Mouse (Mus musculus) cerebellum, adult 2 months (tissue): ENCODE data around the gene Pitx2.

Source experiments
- CTCF ChIP-seq: fragments of 200-500 bp; IDR thresholded peaks from 2 replicates; pipeline ENCODE4 v1.5.1; 2011; ENCODE audit warnings: low read depth, mild to moderate bottlenecking, control low read depth, low read length, moderate library complexity, borderline replicate concordance; ENCODE audit not compliant: insufficient read depth
- POLR2A ChIP-seq: fragments of 200-500 bp; IDR thresholded peaks from 2 replicates; pipeline ENCODE4 v1.6.1; 2011; ENCODE audit warnings: low read length, control low read depth, borderline replicate concordance; ENCODE audit not compliant: insufficient read depth

GRCm38 (mm10) chr3:129150001-129150400 lies 49.7 kb upstream of the Pitx2 start:
- TF ChIP-seq CTCF (no peak), POLR2A (no peak)
